Mouse (Mus musculus) kidney, postnatal 0 days (tissue): ENCODE results near the gene Opalin. TPM values are rescaled to one million over a fixed set of nuclear protein-coding genes. Genes with fewer than 3 reads are reported as not detected.

Experiments
- ATAC-seq: fragments of 200-750 bp; cut with Nextera tagmentation; replicated peaks from 2 replicates; pipeline ENCODE4 v1.8.0; 2017; ENCODE audit warnings: low read depth, moderate number of reproducible peaks, moderate TSS enrichment, moderate library complexity; ENCODE audit not compliant: low FRiP score
- DNase-seq: peaks from one replicate; pipeline ENCODE4 v3.0.0-alpha.2; 2016; ENCODE audit warnings: low spot score
- H3K27ac ChIP-seq: fragments of 300-500 bp; sonication (generic); 2 replicates; pipeline ENCODE4 v1.5.1; 2014; ENCODE audit warnings: mild to moderate bottlenecking
- H3K27me3 ChIP-seq: fragments of 300-500 bp; sonication (generic); 2 replicates; pipeline ENCODE4 v1.6.1; 2014; ENCODE audit warnings: low read length, mixed read lengths; ENCODE audit not compliant: insufficient read depth
- H3K36me3 ChIP-seq: fragments of 300-500 bp; sonication (generic); 2 replicates; pipeline ENCODE4 v1.6.1; 2014; ENCODE audit warnings: low read length, mixed read lengths; ENCODE audit not compliant: insufficient read depth
- H3K4me1 ChIP-seq: fragments of 300-500 bp; sonication (generic); replicated peaks from 2 replicates; pipeline ENCODE4 v1.6.1; 2014; ENCODE audit warnings: antibody characterized with exemption, low read length, mixed read lengths; ENCODE audit not compliant: insufficient read depth
- H3K4me2 ChIP-seq: fragments of 300-500 bp; sonication (generic); 2 replicates; pipeline ENCODE4 v1.6.1; 2014; ENCODE audit warnings: mild to moderate bottlenecking, low read length, moderate library complexity, mixed read lengths
- H3K4me3 ChIP-seq: fragments of 300-500 bp; sonication (generic); replicated peaks from 2 replicates; pipeline ENCODE4 v1.5.1; 2014; ENCODE audit warnings: low read depth, low read length
- H3K9ac ChIP-seq: fragments of 300-500 bp; sonication (generic); 2 replicates; pipeline ENCODE4 v1.6.1; 2014; ENCODE audit warnings: low read depth, low read length
- H3K9me3 ChIP-seq: fragments of 300-500 bp; sonication (generic); replicated peaks from 2 replicates; pipeline ENCODE4 v1.6.1; 2016; ENCODE audit warnings: low read length, inconsistent platforms, mixed read lengths
- CTCF ChIP-seq: IDR thresholded peaks from 2 replicates; pipeline ENCODE4 v1.5.1; 2016; ENCODE audit warnings: antibody characterized with exemption, low read depth, mild to moderate bottlenecking, moderate library complexity
- WGBS: fragments of 180-500 bp; shearing (Covaris S2); extraction: QIAGEN DNeasy Blood & Tissue Kit; methylation state at CpG from one replicate; pipeline ENCODE4 v1.1.7; 2014; 5-methylcytosine and 5-hydroxymethylcytosine counted together
- polyA plus RNA-seq: library from polyadenylated mRNA; unstranded; fragments of >200 nt; fragmentation: Nextera tagmentation; extraction: Ambion mirVana; gene quantifications from 2 replicates; pipeline ENCODE4 v1.2.1, GENCODE M21; 2015

Opalin gene
- polyA plus RNA-seq, 1 experiment from 2014 or later, result not detected

DNA sequence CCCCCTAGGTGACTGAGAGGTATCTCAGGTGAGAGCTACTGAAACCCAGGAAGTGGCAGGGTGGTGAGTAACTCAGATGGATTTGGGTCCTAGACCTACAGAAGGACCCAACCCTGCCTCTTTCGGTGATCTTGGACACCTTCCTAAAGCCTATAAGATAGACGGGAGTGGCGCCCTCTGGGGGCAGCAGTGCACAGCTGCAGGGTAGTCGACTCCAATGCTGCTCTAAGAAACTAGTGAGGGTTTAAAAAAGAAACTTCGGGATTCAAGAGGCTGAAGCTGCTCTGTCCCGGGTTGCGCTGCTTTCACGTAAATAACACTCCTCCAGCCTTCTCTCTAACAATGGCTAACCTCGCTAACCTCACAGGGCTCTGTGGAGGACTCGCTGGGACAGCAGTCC lies 23.4 kb downstream of the Opalin start:
- H3K4me1 ChIP-seq, result no peaks in the 10 kb centered on the region
- ATAC-seq (no peak), DNase-seq (peak; percentile 35)
- no peaks in the 10 kb centered on the region for H3K36me3 ChIP-seq
- H3K4me3 ChIP-seq, result no peak overlapping the region
- H3K9ac ChIP-seq, result no peak overlapping the region
- peak; percentile 65 for TF ChIP-seq CTCF
- H3K27ac ChIP-seq, result 0 out of 2 replicates have a peak overlapping the region, but pooled peaks have one; percentile 37
- 34% methylated on average over 10 of the region's 10 CpGs for WGBS
- no peaks in the 10 kb centered on the region for H3K9me3 ChIP-seq
- no peaks in the 10 kb centered on the region for H3K27me3 ChIP-seq
- H3K4me2 ChIP-seq, result no peak overlapping the region

DNA sequence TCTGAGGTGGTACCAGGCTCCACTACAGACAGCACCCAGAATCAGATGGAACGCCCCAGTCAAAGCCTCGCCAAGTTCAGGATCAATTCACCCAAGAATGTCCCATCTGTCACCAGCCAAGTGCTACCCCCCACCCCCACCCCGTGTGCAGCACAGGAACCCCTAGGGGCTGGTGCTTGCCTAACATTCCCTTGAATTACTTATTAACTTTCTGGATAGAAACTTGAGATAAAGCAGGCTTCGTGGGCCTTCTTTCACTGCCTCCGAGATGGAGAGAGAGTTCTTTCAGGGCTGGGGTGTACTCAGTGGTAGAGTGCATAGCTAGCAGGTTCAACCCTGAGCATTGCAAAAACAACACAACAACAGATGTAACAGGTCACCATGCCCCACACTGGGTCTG lies 24.7 kb downstream of the Opalin start:
- H3K27ac ChIP-seq, result peak overlapping the region; percentile 71

GRCm38 (mm10) chr19:41051714-41052113 lies 25.2 kb downstream of the Opalin start:
- ATAC-seq (no peak), DNase-seq (no peak)
- Histone ChIP-seq H3K4me1 (no peaks in the 10 kb centered on the region), H3K4me2 (no peak overlapping the region), H3K9me3 (no peaks in the 10 kb centered on the region), H3K27ac (peak overlapping the region; percentile 71; the same call in 1 of the 2 replicates), H3K36me3 (no peaks in the 10 kb centered on the region), H3K9ac (no peak overlapping the region), H3K27me3 (no peaks in the 10 kb centered on the region), H3K4me3 (no peak overlapping the region)
- 79% methylated on average over 1 of the region's 1 CpGs for WGBS
- TF ChIP-seq CTCF, result no peak

More for the DNA sequence above, 24.7 kb downstream of the Opalin start:
- 39% methylated on average over 5 of the region's 5 CpGs for WGBS
- Histone ChIP-seq H3K9me3 (no peaks in the 10 kb centered on the region), H3K9ac (no peak overlapping the region), H3K4me1 (no peaks in the 10 kb centered on the region), H3K27me3 (no peaks in the 10 kb centered on the region), H3K4me2 (no peak overlapping the region), H3K36me3 (no peaks in the 10 kb centered on the region), H3K4me3 (no peak overlapping the region)
- DNase-seq (peak; percentile 7), ATAC-seq (peak; percentile 77)
- TF ChIP-seq CTCF, result peak; percentile 22; the same call in 1 of the 2 replicates

DNA sequence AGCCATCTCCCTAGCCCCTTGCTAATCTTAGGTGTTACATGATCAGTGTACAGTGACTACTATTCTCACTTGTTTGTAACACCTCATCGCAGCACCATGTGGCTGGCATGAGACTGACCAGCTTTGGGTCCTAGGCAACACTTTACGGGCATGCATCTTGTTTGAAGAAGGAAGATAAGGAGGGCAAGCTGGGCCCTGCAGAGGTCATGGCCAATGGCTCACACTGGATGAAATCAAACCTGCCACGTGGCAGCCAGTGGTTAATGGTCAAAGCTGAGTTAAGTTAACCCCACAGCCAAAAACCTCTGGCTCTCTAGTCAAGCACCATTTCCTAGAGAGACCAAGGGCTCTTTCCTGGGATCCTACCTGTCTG lies 28.7 kb downstream of the Opalin start:
- no peak overlapping the region for H3K4me3 ChIP-seq
- H3K27me3 ChIP-seq, result no peaks in the 10 kb centered on the region
- H3K9me3 ChIP-seq, result no peaks in the 10 kb centered on the region
- DNase-seq (no peak), ATAC-seq (no peak)
- no peaks in the 10 kb centered on the region for H3K36me3 ChIP-seq
- H3K4me2 ChIP-seq, result no peak overlapping the region
- H3K4me1 ChIP-seq, result no peaks in the 10 kb centered on the region
- H3K9ac ChIP-seq, result no peak overlapping the region
- WGBS, result 81% methylated on average over 3 of the region's 3 CpGs
- no peak for TF ChIP-seq CTCF
- H3K27ac ChIP-seq, result no peak overlapping the region

DNA sequence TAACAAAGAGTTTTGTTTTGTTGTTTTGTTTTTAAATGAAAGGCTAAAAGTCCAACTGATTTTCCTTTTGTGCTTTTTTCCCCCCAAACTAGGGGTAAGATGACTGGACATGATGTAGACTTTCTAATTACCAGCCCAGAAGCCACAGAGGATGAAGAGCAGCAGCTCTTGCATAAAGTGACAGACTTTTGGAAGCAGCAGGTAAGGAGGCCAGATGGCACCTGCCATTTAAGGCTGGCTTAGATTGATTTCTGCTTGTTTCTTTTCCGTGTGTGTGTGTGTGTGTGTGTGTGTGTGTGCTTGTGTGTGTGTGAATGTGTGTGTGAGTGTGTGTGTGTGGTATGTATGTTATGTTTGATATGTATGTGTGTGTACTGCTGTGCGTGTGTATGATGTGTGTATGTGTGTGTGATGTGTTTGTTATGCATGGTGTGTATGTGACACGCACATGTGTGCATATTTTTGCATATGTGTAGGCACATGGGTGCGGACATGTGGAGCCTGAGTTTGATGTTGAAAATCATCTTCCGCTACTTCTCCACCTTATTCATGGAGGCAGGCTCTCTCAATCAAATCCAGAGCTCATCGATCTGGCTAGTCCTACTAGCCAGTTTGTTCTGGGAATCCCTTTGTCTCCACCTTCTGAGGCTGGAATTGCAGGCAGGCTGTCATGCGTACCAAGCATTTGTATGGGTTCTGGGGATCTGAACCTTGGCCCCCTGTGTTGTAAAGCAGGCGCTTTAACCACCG lies 29.3 kb downstream of the Opalin start:
- no peak overlapping the region for H3K27ac ChIP-seq
- H3K9ac ChIP-seq, result no peak overlapping the region
- WGBS, result 77% methylated on average over 9 of the region's 9 CpGs
- H3K36me3 ChIP-seq, result no peaks in the 10 kb centered on the region
- ATAC-seq (no peak), DNase-seq (no peak)
- H3K4me1 ChIP-seq, result no peaks in the 10 kb centered on the region
- no peak overlapping the region for H3K4me3 ChIP-seq
- H3K9me3 ChIP-seq, result no peaks in the 10 kb centered on the region
- no peak overlapping the region for H3K4me2 ChIP-seq
- H3K27me3 ChIP-seq, result no peaks in the 10 kb centered on the region
- no peak for TF ChIP-seq CTCF

GRCm38 (mm10) chr19:41045091-41045770 lies 31.7 kb downstream of the Opalin start:
- no peak overlapping the region for H3K4me3 ChIP-seq
- DNase-seq (peak; percentile 12), ATAC-seq (no peak)

More at GRCm38 (mm10) chr19:41045091-41045770, 31.7 kb downstream of the Opalin start:
- Histone ChIP-seq H3K4me2 (no peak overlapping the region), H3K4me1 (no peaks in the 10 kb centered on the region), H3K36me3 (no peaks in the 10 kb centered on the region), H3K9me3 (no peaks in the 10 kb centered on the region), H3K27ac (no peak overlapping the region), H3K27me3 (no peaks in the 10 kb centered on the region), H3K9ac (no peak overlapping the region)
- 41% methylated on average over 10 of the region's 10 CpGs for WGBS
- TF ChIP-seq CTCF, result no peak
